Comparison of ENCODE assay signal across 26 mouse cellular contexts in genomic region chr5:77314206-77314605, GRCm38 (mm10).
"Had no signal": no experiment of that assay in that cellular context is flagged by ENCODE, and none has a peak within 500 bp of the region (broad histone marks: within the 10 kb centered on the region; RNA-seq: fewer than 3 reads in every experiment).

No protein-coding gene starts in this region.

- H3K4me3 ChIP-seq: heart, adult 2 months; heart, embryonic 12.5 days; hindbrain, embryonic 10.5 days; hindbrain, embryonic 12.5 days; intestine, embryonic 15.5 days; layer of hippocampus, adult 2 months; limb, embryonic 13.5 days; limb, embryonic 15.5 days; liver, embryonic 13.5 days; liver, embryonic 15.5 days had no signal

- H3K9me3 ChIP-seq: heart, embryonic 12.5 days; hindbrain, embryonic 10.5 days; hindbrain, embryonic 12.5 days; intestine, embryonic 15.5 days; limb, embryonic 13.5 days; limb, embryonic 15.5 days; liver, embryonic 13.5 days; liver, embryonic 15.5 days had no signal

- H3K4me2 ChIP-seq: heart, embryonic 12.5 days; hindbrain, embryonic 12.5 days; hindbrain, embryonic 14.5 days; intestine, embryonic 15.5 days; limb, embryonic 13.5 days; limb, embryonic 15.5 days; liver, embryonic 11.5 days; liver, embryonic 13.5 days; liver, embryonic 15.5 days had no signal

- H3K27me3 ChIP-seq: heart, embryonic 12.5 days; hindbrain, embryonic 12.5 days; intestine, embryonic 15.5 days; limb, embryonic 13.5 days; limb, embryonic 15.5 days; liver, embryonic 13.5 days; liver, embryonic 15.5 days had no signal

- H3K9ac ChIP-seq: heart, embryonic 12.5 days; hindbrain, embryonic 12.5 days; hindbrain, embryonic 14.5 days; intestine, embryonic 15.5 days; limb, embryonic 13.5 days; limb, embryonic 15.5 days; liver, embryonic 13.5 days; liver, embryonic 15.5 days had no signal

- H3K27ac ChIP-seq: heart, adult 2 months; hindbrain, embryonic 10.5 days; hindbrain, embryonic 12.5 days; hindbrain, embryonic 14.5 days; intestine, embryonic 15.5 days; layer of hippocampus, adult 2 months; limb, embryonic 13.5 days; limb, embryonic 15.5 days; liver, embryonic 13.5 days; liver, embryonic 15.5 days had no signal

- ATAC-seq: hindbrain, embryonic 16.5 days; inflammation-experienced regulatory T-cells, adult 6 months; intestine, embryonic 15.5 days; intestine, postnatal 0 days had no signal

- DNase-seq: gastrocnemius, postnatal 14 days; gastrocnemius, postnatal 36 days; heart, adult 2 months; heart, postnatal 10 days; heart, postnatal 4 days; kidney, adult 18-20 months; kidney, adult 8-10 months; kidney, postnatal 10 days; kidney, postnatal 25 days; kidney, postnatal 4 days; layer of hippocampus, postnatal 36 days; left cerebral cortex, postnatal 4 days; liver, embryonic 13.5 days had no signal
